In genomic region chr1:132237585-132238159, GRCm38 (mm10) we compare ENCODE assay signal across 9 mouse cellular contexts. TPM values are rescaled to one million over a fixed set of nuclear protein-coding genes. Genes with fewer than 3 reads are reported as not detected.
DNase-seq lines count a peak whose midpoint lies in the region; ATAC-seq lines count a peak whose summit lies in the region.
"Had no signal": no experiment of that assay in that cellular context is flagged by ENCODE, and none has a peak within 500 bp of the region (broad histone marks: within the 10 kb centered on the region; RNA-seq: fewer than 3 reads in every experiment).

No protein-coding gene starts in this region.

- H3K36me3 ChIP-seq in limb, embryonic 11.5 days (ENCODE audit: control insufficient read depth, insufficient read depth, low read length): no peaks in the 10 kb centered on the region

- peak; percentile 26 to 36 for DNase-seq in urinary bladder, adult 18-20 months (ENCODE audit: low spot score in 2 of 2)
- no peak for DNase-seq in urinary bladder, postnatal 10 days (ENCODE audit: low spot score)
- peak; percentile 52 for DNase-seq in c-Kit-negative CD71-positive TER-119-positive erythroid progenitor cells, embryonic 14.5 days (ENCODE audit: low read depth, low spot score)
- DNase-seq in induced T-regulatory cell, adult 2 months (ENCODE audit: low read depth): peak; percentile 68
- DNase-seq in limb, embryonic 11.5 days (ENCODE audit: low spot score): peak; percentile 83
- peak; percentile 71 for DNase-seq in ovary, postnatal 14 days (ENCODE audit: low spot score)
- peak; percentile 67 for DNase-seq in thymus, postnatal 14 days

- no peaks in the 10 kb centered on the region for H3K4me1 ChIP-seq in limb, embryonic 11.5 days (ENCODE audit: control insufficient read depth, insufficient read depth, low read length)

- H3K4me3 ChIP-seq in limb, embryonic 11.5 days (ENCODE audit: low read depth, low read length): no peak overlapping the region

- peak; percentile 74; the same call in 1 of the 2 replicates for ATAC-seq in erythroid progenitor cell, adult 5-6 weeks (replicated peaks; ENCODE audit: low FRiP score, poor library complexity, severe bottlenecking)
- no peak for ATAC-seq in limb, embryonic 11.5 days (ENCODE audit: insufficient number of reproducible peaks, low FRiP score, low TSS enrichment, low read depth)

- H3K9me3 ChIP-seq in limb, embryonic 11.5 days (ENCODE audit: control insufficient read depth, low read length): no peaks in the 10 kb centered on the region

- H3K4me2 ChIP-seq in limb, embryonic 11.5 days (ENCODE audit: low read depth, severe bottlenecking): no peak overlapping the region

- 25% methylated on average over 6 of the region's 6 CpGs for WGBS in limb, embryonic 11.5 days

- H3K9ac ChIP-seq in limb, embryonic 11.5 days (ENCODE audit: low read length): no peak overlapping the region

- H3K27ac ChIP-seq in limb, embryonic 11.5 days (replicated peaks; ENCODE audit: low read depth, low read length): no peak overlapping the region

- no peaks in the 10 kb centered on the region for H3K27me3 ChIP-seq in limb, embryonic 11.5 days (ENCODE audit: control insufficient read depth, insufficient read depth, low read length)

RNA-seq across cellular contexts. Expression of gene Gm10188, which starts 8.1 kb away (rescaled TPM):
- total RNA-seq in erythroid progenitor cell, adult 5-6 weeks (2015; ENCODE audit: low replicate concordance): not detected in 2 replicates
- total RNA-seq in erythroid progenitor cell, adult 5-6 weeks (2017; ENCODE audit: low replicate concordance): not detected in 2 replicates
- polyA plus RNA-seq in limb, embryonic 11.5 days (2014; fragmentation: Nextera tagmentation; extraction: Ambion mirVana): not detected in 2 replicates
- polyA plus RNA-seq: gonadal fat pad, adult 2 months had no signal

RNA-seq across cellular contexts. Expression of gene AC124108.1, which starts 46.4 kb away (rescaled TPM):
- not detected in 2 replicates for total RNA-seq in erythroid progenitor cell, adult 5-6 weeks (2015; ENCODE audit: low replicate concordance)
- total RNA-seq in erythroid progenitor cell, adult 5-6 weeks (2017; ENCODE audit: low replicate concordance): not detected in 2 replicates
- 0.87 and 1.1 TPM in 2 replicates for polyA plus RNA-seq in limb, embryonic 11.5 days (2014; fragmentation: Nextera tagmentation; extraction: Ambion mirVana)

RNA-seq across cellular contexts. Expression of gene Lemd1, which starts 46.4 kb away (rescaled TPM):
- total RNA-seq in erythroid progenitor cell, adult 5-6 weeks (2015; ENCODE audit: low replicate concordance): not detected in 2 replicates
- total RNA-seq in erythroid progenitor cell, adult 5-6 weeks (2017; ENCODE audit: low replicate concordance): not detected in 2 replicates
- polyA plus RNA-seq in limb, embryonic 11.5 days (2014; fragmentation: Nextera tagmentation; extraction: Ambion mirVana): 1.2 and 1.5 TPM in 2 replicates
